Mouse (Mus musculus): ENCODE results near the gene Usp29.

GRCm38 (mm10) chr7:6781541-6781940 lies 51.2 kb downstream of the Usp29 start:
- TF ChIP-seq CTCF (IDR thresholded peaks at IDR 0.05; ENCODE audit: low read depth) (no peak), EP300 (IDR thresholded peaks at IDR 0.05; ENCODE audit: low read depth) (no peak)
